Mouse (Mus musculus) forebrain, embryonic 13.5 days (tissue): ENCODE measurements around the gene Fryl. TPM values are rescaled to one million over a fixed set of nuclear protein-coding genes. Genes with fewer than 3 reads are reported as not detected.
A peak's percentile ranks its signal among the peaks of the same experiment; 100 is the strongest.

Source experiments
- ATAC-seq: fragments of 200-750 bp; cut with Nextera tagmentation; 2 replicates; pipeline ENCODE4 v1.8.0; 2017
- H3K27ac ChIP-seq: fragments of 300-500 bp; sonication (generic); 2 replicates; pipeline ENCODE4 v1.5.1; 2015; ENCODE audit warnings: inconsistent platforms, mild to moderate bottlenecking, moderate library complexity
- H3K27me3 ChIP-seq: fragments of 300-500 bp; sonication (generic); 2 replicates; pipeline ENCODE4 v1.6.1; 2015; ENCODE audit warnings: mild to moderate bottlenecking, inconsistent platforms
- H3K36me3 ChIP-seq: fragments of 300-500 bp; sonication (generic); 2 replicates; pipeline ENCODE4 v1.6.1; 2015; ENCODE audit warnings: mild to moderate bottlenecking, inconsistent platforms; ENCODE audit not compliant: poor library complexity, severe bottlenecking
- H3K4me1 ChIP-seq: fragments of 300-500 bp; sonication (generic); 2 replicates; pipeline ENCODE4 v1.6.1; 2015; ENCODE audit warnings: inconsistent platforms
- H3K4me2 ChIP-seq: fragments of 300-500 bp; sonication (generic); 2 replicates; pipeline ENCODE4 v1.6.1; 2015; ENCODE audit warnings: inconsistent platforms, mild to moderate bottlenecking, moderate library complexity
- H3K4me3 ChIP-seq: fragments of 300-500 bp; sonication (generic); 2 replicates; pipeline ENCODE4 v1.5.1; 2015; ENCODE audit warnings: mild to moderate bottlenecking, inconsistent platforms
- H3K9ac ChIP-seq: fragments of 300-500 bp; sonication (generic); 2 replicates; pipeline ENCODE4 v1.6.1; 2015; ENCODE audit warnings: mild to moderate bottlenecking, inconsistent platforms
- H3K9me3 ChIP-seq: fragments of 300-500 bp; sonication (generic); replicated peaks from 2 replicates; pipeline ENCODE4 v1.6.1; 2016; ENCODE audit warnings: inconsistent platforms
- WGBS: fragments of 180-500 bp; shearing (Covaris S2); methylation state at CpG from one replicate; pipeline ENCODE4 v1.1.7; 2015; 5-methylcytosine and 5-hydroxymethylcytosine counted together
- polyA plus RNA-seq: library from polyadenylated mRNA; unstranded; fragments of >200 nt; fragmentation: Nextera tagmentation; extraction: Ambion mirVana; gene quantifications from 2 replicates; pipeline ENCODE4 v1.2.1, GENCODE M21; 2015

Fryl gene
- polyA plus RNA-seq, 1 experiment from 2014 or later = 46.7 TPM

GRCm38 (mm10) chr5:73186912-73187311 lies 69.5 kb downstream of the Fryl start:
- 89% methylated on average over 5 of the region's 5 CpGs for WGBS
- Histone ChIP-seq H3K9ac (no peak overlapping the region), H3K4me3 (no peak overlapping the region), H3K36me3 (no peaks in the 10 kb centered on the region), H3K9me3 (no peaks in the 10 kb centered on the region), H3K4me2 (no peak overlapping the region), H3K4me1 (peaks cover 6% of the 10 kb centered on the region; the same call in 1 of the 2 replicates), H3K27ac (no peak overlapping the region), H3K27me3 (no peaks in the 10 kb centered on the region)
- ATAC-seq = no peak

GRCm38 (mm10) chr5:73185424-73185823 lies 71.0 kb downstream of the Fryl start:
- no peak overlapping the region for H3K4me3 ChIP-seq
- ATAC-seq = no peak
- H3K9ac ChIP-seq = no peak overlapping the region
- H3K4me2 ChIP-seq = no peak overlapping the region
- H3K27me3 ChIP-seq = no peaks in the 10 kb centered on the region
- H3K36me3 ChIP-seq = no peaks in the 10 kb centered on the region
- 93% methylated on average over 4 of the region's 4 CpGs for WGBS
- H3K9me3 ChIP-seq = no peaks in the 10 kb centered on the region
- H3K4me1 ChIP-seq = peaks cover 6% of the 10 kb centered on the region; the same call in 1 of the 2 replicates
- no peak overlapping the region for H3K27ac ChIP-seq

- Histone ChIP-seq H3K9me3 (no peaks in the 10 kb centered on the region), H3K36me3 (no peaks in the 10 kb centered on the region), H3K4me2 (no peak overlapping the region), H3K4me1 (no peaks in the 10 kb centered on the region), H3K9ac (no peak overlapping the region), H3K27me3 (no peaks in the 10 kb centered on the region), H3K4me3 (no peak overlapping the region), H3K27ac (no peak overlapping the region)
- WGBS = 93% methylated on average over 12 of the region's 12 CpGs
- ATAC-seq = no peak
Measured at GRCm38 (mm10) chr5:73182701-73183447, 73.5 kb downstream of the Fryl start.

- no peaks in the 10 kb centered on the region for H3K36me3 ChIP-seq
- no peaks in the 10 kb centered on the region for H3K9me3 ChIP-seq
- no peak overlapping the region for H3K27ac ChIP-seq
- no peaks in the 10 kb centered on the region for H3K4me1 ChIP-seq
- no peak overlapping the region for H3K4me2 ChIP-seq
- H3K27me3 ChIP-seq = no peaks in the 10 kb centered on the region
- no peak overlapping the region for H3K4me3 ChIP-seq
- no peak overlapping the region for H3K9ac ChIP-seq
- 71% methylated on average over 9 of the region's 9 CpGs for WGBS
- ATAC-seq = no peak
Measured at GRCm38 (mm10) chr5:73182191-73182590, 74.2 kb downstream of the Fryl start.

- Histone ChIP-seq H3K4me3 (no peak overlapping the region), H3K9ac (no peak overlapping the region), H3K27ac (no peak overlapping the region), H3K4me2 (no peak overlapping the region), H3K9me3 (no peaks in the 10 kb centered on the region), H3K4me1 (peaks cover 13% of the 10 kb centered on the region), H3K27me3 (no peaks in the 10 kb centered on the region), H3K36me3 (no peaks in the 10 kb centered on the region)
- WGBS = 80% methylated on average over 4 of the region's 4 CpGs
- ATAC-seq = no peak
Measured at GRCm38 (mm10) chr5:73176294-73176693, 80.1 kb downstream of the Fryl start.

GRCm38 (mm10) chr5:73175377-73176147 lies 80.9 kb downstream of the Fryl start:
- ATAC-seq = no peak
- 92% methylated on average over 12 of the region's 12 CpGs for WGBS
- no peak overlapping the region for H3K4me3 ChIP-seq

GRCm38 (mm10) chr5:73171876-73172480 lies 84.4 kb downstream of the Fryl start:
- Histone ChIP-seq H3K9me3 (no peaks in the 10 kb centered on the region), H3K36me3 (no peaks in the 10 kb centered on the region), H3K27ac (no peak overlapping the region), H3K4me1 (peaks cover 44% of the 10 kb centered on the region), H3K4me2 (no peak overlapping the region), H3K27me3 (no peaks in the 10 kb centered on the region), H3K9ac (no peak overlapping the region), H3K4me3 (no peak overlapping the region)
- WGBS = 66% methylated on average over 12 of the region's 12 CpGs
- no peak for ATAC-seq

More at GRCm38 (mm10) chr5:73175377-73176147, 80.9 kb downstream of the Fryl start:
- Histone ChIP-seq H3K9me3 (no peaks in the 10 kb centered on the region), H3K4me2 (no peak overlapping the region), H3K4me1 (peaks cover 20% of the 10 kb centered on the region), H3K27ac (no peak overlapping the region), H3K36me3 (no peaks in the 10 kb centered on the region), H3K9ac (no peak overlapping the region), H3K27me3 (no peaks in the 10 kb centered on the region)

- Histone ChIP-seq H3K4me3 (no peak overlapping the region), H3K36me3 (no peaks in the 10 kb centered on the region), H3K9ac (no peak overlapping the region), H3K27ac (no peak overlapping the region), H3K9me3 (no peaks in the 10 kb centered on the region), H3K27me3 (no peaks in the 10 kb centered on the region), H3K4me1 (peaks cover 50% of the 10 kb centered on the region), H3K4me2 (no peak overlapping the region)
- 35% methylated on average over 1 of the region's 1 CpGs for WGBS
- peak; percentile 44; the same call in 1 of the 2 replicates for ATAC-seq
Measured at GRCm38 (mm10) chr5:73171203-73171602, 85.2 kb downstream of the Fryl start.

- H3K9ac ChIP-seq = no peak overlapping the region
- no peak for ATAC-seq
- no peaks in the 10 kb centered on the region for H3K27me3 ChIP-seq
- H3K9me3 ChIP-seq = no peaks in the 10 kb centered on the region
- H3K4me2 ChIP-seq = no peak overlapping the region
- H3K36me3 ChIP-seq = no peaks in the 10 kb centered on the region
- no peak overlapping the region for H3K4me3 ChIP-seq
- WGBS = 65% methylated on average over 5 of the region's 5 CpGs
- peaks cover 57% of the 10 kb centered on the region for H3K4me1 ChIP-seq
- H3K27ac ChIP-seq = peak overlapping the region; percentile 7; the same call in 1 of the 2 replicates
Measured at GRCm38 (mm10) chr5:73168769-73169272, 87.6 kb downstream of the Fryl start.

GRCm38 (mm10) chr5:73167976-73168768 lies 88.2 kb downstream of the Fryl start:
- H3K36me3 ChIP-seq = no peaks in the 10 kb centered on the region
- H3K9ac ChIP-seq = no peak overlapping the region
- no peaks in the 10 kb centered on the region for H3K9me3 ChIP-seq
- peaks cover 62% of the 10 kb centered on the region for H3K4me1 ChIP-seq
- H3K4me2 ChIP-seq = peak overlapping the region; percentile 21; the same call in 1 of the 2 replicates
- ATAC-seq = peak; percentile 64
- H3K4me3 ChIP-seq = no peak overlapping the region
- no peaks in the 10 kb centered on the region for H3K27me3 ChIP-seq
- peak overlapping the region; percentile 7; the same call in 1 of the 2 replicates for H3K27ac ChIP-seq
- 69% methylated on average over 18 of the region's 18 CpGs for WGBS

- Histone ChIP-seq H3K4me1 (peaks cover 53% of the 10 kb centered on the region), H3K4me3 (no peak overlapping the region), H3K27me3 (no peaks in the 10 kb centered on the region), H3K36me3 (no peaks in the 10 kb centered on the region), H3K9me3 (no peaks in the 10 kb centered on the region), H3K4me2 (no peak overlapping the region), H3K27ac (peak overlapping the region; percentile 40; the same call in 1 of the 2 replicates), H3K9ac (no peak overlapping the region)
- WGBS = 16% methylated on average over 6 of the region's 6 CpGs
- 0 out of 2 replicates have a peak, but pooled peaks have one; percentile 43 for ATAC-seq
Measured at GRCm38 (mm10) chr5:73163970-73164369, 92.4 kb downstream of the Fryl start.
